Mouse (Mus musculus) R1 (cell line): ENCODE measurements around the gene Dennd4c.
A peak's percentile ranks its signal among the peaks of the same experiment; 100 is the strongest.

ENCODE experiments used
- DNase-seq: peaks from one replicate; pipeline ENCODE4 v3.0.0-alpha.2; 2018; ENCODE audit warnings: low read depth, low spot score

The Dennd4c gene

GRCm38 (mm10) chr4:86882413-86882812 is 134.1 kb downstream of the Dennd4c start:
- no peak for DNase-seq

DNA sequence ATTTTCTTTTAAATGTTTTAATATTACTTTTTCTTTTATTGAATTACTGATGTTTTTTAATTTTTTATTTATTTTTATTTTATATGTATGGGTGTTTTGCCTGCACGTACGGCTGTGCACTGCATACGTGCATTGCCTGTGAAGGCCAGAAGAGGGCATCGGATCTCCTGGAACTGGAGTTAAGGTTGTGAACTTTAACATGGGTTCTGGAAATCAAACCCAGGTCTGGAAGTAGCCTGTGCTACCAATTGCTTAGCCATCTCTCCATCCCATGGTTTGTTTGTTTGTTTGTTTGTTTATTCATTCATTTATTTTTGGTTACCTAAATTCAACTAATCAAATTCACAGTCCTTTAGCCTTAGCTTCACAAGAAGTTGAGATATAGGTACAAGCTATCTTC is 136.6 kb downstream of the Dennd4c start:
- DNase-seq = peak; percentile 64

GRCm38 (mm10) chr4:86885790-86886159 is 137.4 kb downstream of the Dennd4c start:
- peak; percentile 35 for DNase-seq

DNA sequence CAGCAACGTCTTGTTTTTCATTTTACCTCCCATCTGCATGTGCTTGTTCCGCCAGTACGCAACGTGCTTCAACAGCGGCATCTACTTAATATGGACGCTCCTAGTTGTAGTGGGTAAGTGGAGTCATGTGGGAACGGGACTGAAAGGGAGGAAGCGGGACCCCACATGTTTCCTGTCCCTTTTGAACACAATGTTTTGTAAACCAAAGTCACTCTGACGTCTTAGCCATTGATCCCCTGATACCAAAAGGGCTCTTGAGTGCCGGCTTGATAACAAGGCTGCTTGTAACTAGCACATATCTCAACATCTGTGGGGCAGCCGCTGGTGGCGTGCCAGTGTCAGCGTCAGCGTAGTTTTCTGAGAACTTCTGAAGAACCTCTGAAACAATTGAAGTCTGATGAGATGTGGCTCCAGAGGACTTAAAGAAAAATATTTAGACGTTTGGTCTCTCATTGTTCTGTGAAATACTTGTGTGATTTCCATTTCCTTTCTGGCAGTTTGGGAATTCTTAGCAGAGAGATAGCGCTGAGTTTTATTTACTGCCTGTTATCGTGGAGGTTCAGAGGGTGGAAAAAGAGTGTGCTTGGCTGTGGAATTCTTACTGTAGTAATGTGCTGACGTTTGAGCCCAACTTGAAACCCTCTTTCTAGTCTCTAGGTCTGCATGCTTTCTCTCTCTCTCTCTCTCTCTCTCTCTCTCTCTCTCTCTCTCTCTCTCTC is 138.0 kb downstream of the Dennd4c start:
- peak; percentile 63 for DNase-seq

DNA sequence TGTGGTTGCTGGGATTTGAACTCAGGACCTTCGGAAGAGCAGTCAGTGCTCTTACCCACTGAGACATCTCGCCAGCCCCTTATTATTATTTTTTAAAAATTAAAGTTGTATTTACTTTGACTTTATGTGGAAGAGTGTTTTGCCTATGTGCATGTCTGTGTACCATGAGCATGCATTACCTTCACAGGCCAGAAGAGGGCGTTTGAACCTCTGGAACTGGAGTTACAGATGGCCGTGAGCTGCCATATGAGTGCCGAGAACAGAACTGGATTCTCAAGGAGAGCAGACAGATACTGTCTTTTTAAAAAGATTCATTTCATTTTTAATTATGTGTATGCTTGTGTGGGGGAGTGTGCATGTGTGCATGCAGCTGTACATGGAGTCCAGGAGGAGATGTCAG is 139.5 kb downstream of the Dennd4c start:
- peak; percentile 81 for DNase-seq

DNA sequence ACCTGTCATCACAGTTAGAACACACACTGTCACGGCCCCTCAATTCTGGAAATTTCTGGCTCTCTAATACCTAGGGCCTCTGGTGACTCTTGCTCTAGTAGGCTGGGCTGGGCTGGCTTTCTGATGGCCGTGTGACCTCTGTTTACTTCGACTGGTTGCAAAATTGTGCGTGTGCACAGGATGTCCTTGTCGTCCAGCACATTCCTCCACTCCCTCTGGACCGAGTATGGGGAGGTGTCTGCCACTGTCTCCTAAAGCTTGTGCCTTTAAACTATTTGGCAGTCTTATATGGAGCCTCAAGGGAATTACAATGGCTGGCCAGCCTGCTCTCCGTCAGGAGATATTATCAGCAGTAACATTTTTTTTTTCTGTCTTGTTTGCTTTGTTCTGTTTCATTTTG is 149.1 kb downstream of the Dennd4c start:
- DNase-seq = no peak

GRCm38 (mm10) chr4:86898791-86899474 is 150.6 kb downstream of the Dennd4c start:
- no peak for DNase-seq
